Comparison of ENCODE assay signal across 20 mouse cellular contexts in the genomic region with DNA sequence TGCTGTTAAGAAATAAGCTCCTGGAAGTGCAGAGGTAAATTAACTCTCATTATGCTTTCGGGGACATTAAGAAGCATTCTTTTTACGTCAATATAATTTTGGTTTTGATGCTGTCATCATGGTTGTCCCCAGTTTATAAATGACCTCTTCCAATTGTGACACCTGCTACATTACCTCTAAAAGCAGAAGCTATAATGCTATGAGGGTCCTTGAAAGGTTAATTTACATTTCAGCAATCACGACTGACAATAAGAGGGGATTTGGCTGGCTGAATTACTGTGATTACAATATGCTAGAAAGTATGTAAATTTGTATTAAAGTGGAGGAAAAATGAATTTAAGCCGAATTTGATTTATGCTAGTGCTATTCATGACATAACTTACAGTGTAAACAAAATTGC.
"Had no signal": no experiment of that assay in that cellular context is flagged by ENCODE, and none has a peak within 500 bp of the region (broad histone marks: within the 10 kb centered on the region; RNA-seq: fewer than 3 reads in every experiment).

No protein-coding gene starts in this region.

- H3K4me1 ChIP-seq: lung, embryonic 15.5 days; megakaryocyte, embryonic 14.5 days; midbrain, embryonic 13.5 days; midbrain, embryonic 15.5 days; neural tube, embryonic 12.5 days had no signal

- H3K9me3 ChIP-seq: lung, embryonic 15.5 days; midbrain, embryonic 13.5 days; midbrain, embryonic 15.5 days; neural tube, embryonic 12.5 days had no signal

- H3K9ac ChIP-seq: liver, postnatal 0 days; lung, embryonic 15.5 days; midbrain, embryonic 13.5 days; midbrain, embryonic 15.5 days; neural tube, embryonic 12.5 days had no signal

- ATAC-seq: liver, postnatal 0 days; lung, postnatal 0 days; midbrain, embryonic 13.5 days; midbrain, embryonic 15.5 days had no signal

- H3K36me3 ChIP-seq: lung, embryonic 15.5 days; midbrain, embryonic 13.5 days; midbrain, embryonic 15.5 days; neural tube, embryonic 12.5 days had no signal

- H3K27me3 ChIP-seq: lung, embryonic 15.5 days; megakaryocyte, embryonic 14.5 days; midbrain, embryonic 13.5 days; midbrain, embryonic 15.5 days; neural tube, embryonic 12.5 days had no signal

- H3K4me3 ChIP-seq: lung, embryonic 15.5 days; megakaryocyte, embryonic 14.5 days; midbrain, embryonic 13.5 days; midbrain, embryonic 15.5 days; neural tube, embryonic 12.5 days had no signal

- H3K27ac ChIP-seq: lung, embryonic 15.5 days; macrophage; midbrain, embryonic 13.5 days; midbrain, embryonic 15.5 days; neural tube, embryonic 12.5 days had no signal

- H3K4me2 ChIP-seq: lung, embryonic 15.5 days; midbrain, embryonic 11.5 days; midbrain, embryonic 13.5 days; midbrain, embryonic 15.5 days; neural tube, embryonic 12.5 days had no signal

- DNase-seq: liver, postnatal 0 days; lung, adult 2 months; lung, postnatal 14 days; lung, postnatal 36 days; retina, postnatal 1 day; right cerebral cortex, adult 18-20 months; right cerebral cortex, postnatal 25 days; right cerebral cortex, postnatal 4 days; spleen, adult 18-20 months; thymus, adult 18-20 months; thymus, postnatal 14 days; thymus, postnatal 36 days had no signal
